Mouse (Mus musculus) olfactory bulb, adult 2 months (tissue): ENCODE data around the gene Arhgap21. TPM values are rescaled to one million over a fixed set of nuclear protein-coding genes. Genes with fewer than 3 reads are reported as not detected.

Source experiments
- H3K27ac ChIP-seq: fragments of 200-500 bp; 2 replicates; pipeline ENCODE4 v1.5.1; 2012; ENCODE audit warnings: low read depth, low read length; ENCODE audit not compliant: insufficient read depth
- H3K4me1 ChIP-seq: fragments of 200-500 bp; 2 replicates; pipeline ENCODE4 v1.6.1; 2012; ENCODE audit warnings: low read length; ENCODE audit not compliant: control insufficient read depth, insufficient read depth
- H3K4me3 ChIP-seq: fragments of 200-500 bp; 2 replicates; pipeline ENCODE4 v1.5.1; 2012; ENCODE audit warnings: mild to moderate bottlenecking, low read depth, low read length, moderate library complexity; ENCODE audit not compliant: insufficient read depth
- CTCF ChIP-seq: fragments of 200-500 bp; IDR thresholded peaks from 2 replicates; pipeline ENCODE4 v1.5.1; 2012; ENCODE audit warnings: low read depth, mild to moderate bottlenecking, low read length, moderate library complexity; ENCODE audit not compliant: insufficient read depth
- POLR2A ChIP-seq: fragments of 200-500 bp; IDR thresholded peaks from 2 replicates; pipeline ENCODE4 v1.6.1; 2012; ENCODE audit warnings: mild to moderate bottlenecking, low read depth, low read length, moderate library complexity; ENCODE audit not compliant: insufficient read depth
- WGBS: fragments of 180-500 bp; shearing (Covaris S2); methylation state at CpG from one replicate; pipeline ENCODE4 v1.1.7; 2018; 5-methylcytosine and 5-hydroxymethylcytosine counted together
- polyA plus RNA-seq: library from polyadenylated mRNA; stranded (reverse); fragments of >200 nt; gene quantifications from 2 replicates; pipeline ENCODE4 v1.2.4, GENCODE M21; 2012; ENCODE audit warnings: low replicate concordance; ENCODE audit not compliant: missing spikeins, insufficient read depth, insufficient read length

The Arhgap21 gene
- polyA plus RNA-seq, 1 experiment, result not detected

DNA sequence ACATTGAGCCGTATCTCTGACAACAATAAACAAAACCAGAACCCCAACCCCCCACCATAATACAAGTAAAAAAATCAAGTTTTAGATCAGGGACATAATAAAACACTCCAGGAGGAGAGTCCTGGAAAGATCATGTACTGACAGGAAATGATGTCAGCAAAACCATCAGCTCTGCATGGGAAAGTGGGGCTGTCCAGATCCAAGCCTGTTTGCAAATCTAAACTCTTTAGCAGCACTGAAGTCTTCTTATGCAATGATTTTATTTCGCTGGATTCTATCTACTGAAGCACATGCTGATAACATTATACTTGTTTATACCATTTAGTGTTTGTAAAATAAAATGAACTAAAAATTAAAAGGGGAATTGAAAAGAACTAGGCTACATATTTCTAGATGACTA, 104.1 kb downstream of the Arhgap21 start:
- 89% methylated on average over 2 of the region's 2 CpGs for WGBS
- H3K4me1 ChIP-seq, result no peaks in the 10 kb centered on the region
- no peak overlapping the region for H3K4me3 ChIP-seq
- TF ChIP-seq POLR2A, result no peak
- TF ChIP-seq CTCF, result no peak
- H3K27ac ChIP-seq, result no peak overlapping the region

DNA sequence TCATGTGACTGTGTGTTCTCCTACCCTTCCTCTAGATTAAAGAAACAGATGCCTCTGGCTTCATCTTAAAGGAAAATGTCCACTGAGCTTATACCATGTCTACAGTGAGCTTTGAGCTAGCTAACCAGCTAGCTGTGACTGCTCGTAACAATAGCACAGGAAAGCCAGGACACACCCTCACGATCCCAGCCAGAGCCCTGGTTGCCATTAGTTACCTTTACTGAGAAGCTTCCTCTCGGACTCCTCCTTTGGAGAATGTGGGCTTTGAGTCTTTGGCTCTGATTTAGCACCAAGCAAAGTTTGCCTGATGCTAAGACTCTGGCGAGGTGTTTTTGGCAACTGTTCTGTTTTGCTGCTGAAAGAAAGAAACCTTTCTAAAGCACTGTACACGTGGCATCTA, 107.9 kb downstream of the Arhgap21 start:
- TF ChIP-seq POLR2A, result no peak
- TF ChIP-seq CTCF, result no peak
- Histone ChIP-seq H3K4me1 (no peaks in the 10 kb centered on the region), H3K4me3 (no peak overlapping the region), H3K27ac (no peak overlapping the region)
- 64% methylated on average over 5 of the region's 5 CpGs for WGBS

DNA sequence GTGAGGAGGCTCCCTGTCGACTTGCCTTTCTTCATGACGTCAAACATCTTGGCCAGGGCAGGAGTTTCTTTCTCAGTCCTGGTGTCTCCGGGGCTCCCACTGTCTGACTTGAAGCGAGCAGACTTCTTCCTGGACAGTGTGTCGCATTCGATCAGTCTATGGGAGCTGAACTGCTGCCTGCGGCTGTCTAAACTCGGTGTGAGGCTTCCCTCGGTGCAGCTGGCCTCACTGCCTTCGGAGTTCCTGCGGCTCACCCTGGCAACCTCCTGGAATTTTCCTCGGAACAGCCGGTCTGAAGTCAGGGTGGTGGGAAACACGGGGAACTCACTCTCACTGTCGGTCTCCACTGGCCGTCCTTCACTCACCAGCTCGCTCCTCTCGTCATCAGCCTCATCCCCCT, 119.3 kb downstream of the Arhgap21 start:
- TF ChIP-seq POLR2A, result no peak
- TF ChIP-seq CTCF, result no peak
- Histone ChIP-seq H3K4me3 (no peak overlapping the region), H3K4me1 (peaks cover 3% of the 10 kb centered on the region; the same call in 1 of the 2 replicates), H3K27ac (no peak overlapping the region)
- 74% methylated on average over 18 of the region's 18 CpGs for WGBS

DNA sequence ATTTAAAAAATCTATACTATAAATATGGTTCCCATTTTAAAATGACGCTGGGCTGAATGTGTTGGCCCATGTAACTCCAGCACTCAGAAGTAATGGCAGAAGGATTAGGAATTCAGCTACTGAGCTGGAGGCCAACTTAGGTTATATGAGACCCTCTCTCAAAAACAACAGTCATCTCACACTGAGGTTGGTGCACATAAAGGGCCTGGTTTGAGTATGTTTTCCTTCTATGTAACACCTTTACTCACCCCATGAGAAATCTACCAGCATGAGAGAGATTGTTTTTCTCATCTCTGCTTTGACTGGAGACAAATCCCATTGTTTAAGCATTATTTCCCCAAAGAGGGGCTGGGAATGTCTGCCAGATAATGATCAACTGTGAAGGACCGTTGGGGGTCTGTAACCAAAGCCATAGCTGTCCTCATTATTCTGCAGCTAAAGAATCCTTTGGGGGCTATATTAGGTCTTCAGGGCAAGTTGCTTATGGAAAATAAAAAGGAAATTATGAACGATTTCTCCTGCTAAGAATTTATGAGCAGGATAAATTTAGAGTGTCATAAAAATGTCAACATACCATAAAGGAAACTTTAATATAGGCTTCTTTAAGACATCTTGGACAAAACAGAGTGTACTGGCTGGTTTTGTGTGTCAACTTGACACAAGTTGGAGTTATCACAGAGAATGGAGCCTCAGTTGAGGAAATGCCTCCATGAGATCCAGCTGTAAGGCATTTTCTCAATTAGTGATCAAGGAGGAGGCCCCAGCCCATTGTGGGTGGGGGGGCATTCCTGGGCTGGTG, 136.9 kb downstream of the Arhgap21 start:
- 88% methylated on average over 3 of the region's 3 CpGs for WGBS
- H3K4me3 ChIP-seq, result no peak overlapping the region
- TF ChIP-seq POLR2A, result no peak
- no peak for TF ChIP-seq CTCF
- H3K4me1 ChIP-seq, result no peaks in the 10 kb centered on the region
- no peak overlapping the region for H3K27ac ChIP-seq

DNA sequence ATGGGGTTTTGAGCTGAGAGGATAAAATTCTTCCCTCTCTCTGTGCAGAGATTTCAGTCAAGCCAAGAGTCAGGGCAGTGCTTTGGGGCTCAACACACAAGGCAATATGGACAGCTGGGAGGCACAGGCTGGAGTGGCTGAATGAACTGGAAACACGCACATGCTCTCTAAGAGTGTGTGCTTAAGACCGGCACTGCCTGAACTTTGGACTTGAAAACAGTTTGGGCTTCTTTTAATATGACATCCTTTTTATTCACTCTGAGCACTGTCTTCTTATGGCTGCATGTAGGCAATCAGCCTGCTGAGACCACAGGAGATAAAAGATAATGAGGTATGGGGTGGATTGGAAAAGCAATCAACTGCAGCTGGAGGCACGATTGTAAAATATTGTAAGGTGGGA, 137.8 kb downstream of the Arhgap21 start:
- 66% methylated on average over 3 of the region's 3 CpGs for WGBS
- H3K4me3 ChIP-seq, result no peak overlapping the region
- no peaks in the 10 kb centered on the region for H3K4me1 ChIP-seq
- TF ChIP-seq CTCF, result no peak
- TF ChIP-seq POLR2A, result no peak
- H3K27ac ChIP-seq, result no peak overlapping the region

DNA sequence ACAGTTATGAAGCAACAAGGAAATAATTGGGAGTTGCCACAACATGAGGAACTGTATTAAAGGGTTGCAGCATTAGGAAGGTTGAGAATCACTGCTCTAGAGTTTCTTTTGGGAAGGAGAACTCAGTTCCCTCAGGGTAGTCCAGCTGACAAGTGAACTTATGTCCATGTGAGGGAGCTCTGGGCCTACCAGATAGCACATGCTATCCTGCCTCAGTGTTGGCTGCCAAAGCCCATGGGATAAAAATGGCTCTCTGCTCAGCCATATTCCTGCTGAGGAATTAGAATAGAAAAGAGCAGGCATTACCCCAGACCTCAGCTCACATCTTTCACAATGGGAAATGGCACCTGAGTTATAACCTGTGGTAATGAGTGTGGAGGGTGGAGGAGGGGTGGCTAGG, 142.4 kb downstream of the Arhgap21 start:
- H3K4me1 ChIP-seq, result no peaks in the 10 kb centered on the region
- no peak overlapping the region for H3K4me3 ChIP-seq
- TF ChIP-seq CTCF (no peak), POLR2A (no peak)
- no peak overlapping the region for H3K27ac ChIP-seq

DNA sequence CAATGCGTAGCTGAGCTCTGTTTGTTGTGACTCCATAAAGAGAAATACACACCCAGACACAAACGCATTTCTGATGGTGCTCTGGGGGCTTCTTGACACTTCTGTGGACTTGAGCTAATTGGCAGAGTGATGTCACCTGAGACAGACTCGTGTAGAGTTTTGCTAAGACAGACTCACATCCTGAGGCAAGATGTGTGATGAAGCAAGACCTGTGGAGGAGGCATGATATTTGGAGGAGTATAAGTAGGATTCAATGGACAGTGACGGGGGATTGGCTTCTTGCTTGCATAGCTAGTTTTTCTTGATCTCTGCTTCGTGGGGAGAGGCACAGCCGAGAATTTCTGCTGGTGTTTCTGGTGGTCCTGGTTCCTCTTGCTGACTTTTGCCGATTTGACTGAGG, 150.5 kb downstream of the Arhgap21 start:
- no peak for TF ChIP-seq POLR2A
- TF ChIP-seq CTCF, result no peak
- 92% methylated on average over 7 of the region's 7 CpGs for WGBS
- Histone ChIP-seq H3K4me1 (no peaks in the 10 kb centered on the region), H3K27ac (no peak overlapping the region), H3K4me3 (no peak overlapping the region)

DNA sequence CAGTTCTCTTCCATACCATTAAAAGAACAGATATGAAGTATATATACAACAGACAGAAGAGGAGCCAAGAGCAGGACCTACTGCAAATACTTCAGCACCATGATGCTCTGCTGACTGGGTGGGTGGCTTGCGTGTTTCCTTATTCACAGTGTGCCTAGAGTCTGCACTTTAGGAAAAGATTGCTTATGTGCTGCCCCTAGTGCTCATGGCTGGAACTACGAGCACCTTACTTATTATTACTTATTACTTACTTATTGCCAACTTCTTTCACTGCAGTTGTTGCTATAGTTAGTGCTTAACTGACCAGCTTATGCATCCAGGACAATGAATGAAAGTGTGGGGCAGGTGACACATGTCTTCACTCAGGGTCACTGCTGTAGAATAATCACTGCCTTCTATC, 154.7 kb downstream of the Arhgap21 start:
- Histone ChIP-seq H3K4me3 (no peak overlapping the region), H3K4me1 (no peaks in the 10 kb centered on the region), H3K27ac (no peak overlapping the region)
- no peak for TF ChIP-seq POLR2A
- no peak for TF ChIP-seq CTCF
- 77% methylated on average over 2 of the region's 2 CpGs for WGBS

DNA sequence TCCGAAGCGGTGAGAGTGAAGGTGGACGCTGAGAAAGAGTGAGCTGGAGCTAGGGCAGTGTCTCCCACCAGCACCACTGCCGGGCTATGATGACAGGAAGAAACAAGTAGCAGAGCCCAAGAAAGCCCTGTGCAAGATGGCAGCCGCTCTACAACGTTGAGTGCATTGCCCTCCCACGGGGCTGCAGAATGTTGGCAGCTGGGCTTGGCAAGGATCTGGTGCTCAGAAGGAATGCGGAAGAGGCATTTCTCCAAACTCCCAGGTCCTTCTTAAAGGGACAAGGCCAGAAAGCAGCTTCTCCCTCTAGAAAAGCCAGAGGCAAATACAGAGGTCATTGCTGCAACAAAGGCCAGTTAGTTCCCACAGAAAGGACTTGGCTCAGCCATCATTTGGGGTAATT, 157.2 kb downstream of the Arhgap21 start:
- H3K4me3 ChIP-seq, result no peak overlapping the region
- TF ChIP-seq POLR2A (no peak), CTCF (no peak)
- 58% methylated on average over 8 of the region's 8 CpGs for WGBS

DNA sequence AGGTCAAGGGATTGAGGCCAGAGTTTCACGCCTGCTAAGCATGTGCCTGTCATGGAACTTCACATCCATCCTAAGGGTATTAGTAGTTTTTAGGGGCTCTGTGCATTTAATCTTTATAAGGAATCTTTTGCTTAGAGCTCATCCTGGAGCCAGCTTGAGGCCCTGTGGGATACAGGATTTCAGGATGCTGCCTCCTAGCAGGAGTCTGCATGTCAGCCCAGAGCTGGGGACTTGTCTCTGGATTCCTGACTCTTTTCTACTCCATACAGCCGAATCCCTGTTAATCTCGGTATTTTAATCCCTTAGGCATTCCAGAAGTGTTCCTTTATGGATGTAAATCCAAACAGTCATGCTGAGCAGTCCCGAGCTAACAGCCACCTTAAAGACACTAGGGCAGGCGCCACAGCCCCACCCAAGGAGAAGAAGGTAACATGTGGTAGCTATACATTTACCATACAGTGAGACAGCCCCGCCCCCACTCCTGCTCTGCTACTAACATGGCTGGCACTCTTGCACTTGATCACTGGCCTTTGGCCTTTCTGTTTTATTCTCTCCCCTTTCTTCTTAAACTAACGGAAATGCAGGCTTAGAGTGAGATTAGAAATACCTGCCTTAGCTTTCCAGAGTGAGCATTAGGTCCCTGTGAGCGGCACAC, 167.3 kb downstream of the Arhgap21 start:
- no peak overlapping the region for H3K4me3 ChIP-seq
- TF ChIP-seq CTCF (no peak), POLR2A (no peak)
- H3K27ac ChIP-seq, result no peak overlapping the region
- H3K4me1 ChIP-seq, result no peaks in the 10 kb centered on the region
- WGBS, result 79% methylated on average over 8 of the region's 8 CpGs

More for the DNA sequence above, 157.2 kb downstream of the Arhgap21 start:
- Histone ChIP-seq H3K4me1 (no peaks in the 10 kb centered on the region), H3K27ac (no peak overlapping the region)

Other genes starting within 250 kb of the Arhgap21 start
- not detected in 2 replicates for gene Enkur, start 236.5 kb upstream of the Arhgap21 start, polyA plus RNA-seq
- gene Thnsl1, start 236.8 kb upstream of the Arhgap21 start, polyA plus RNA-seq, result not detected in 2 replicates